Mouse (Mus musculus) kidney, postnatal 0 days (tissue): ENCODE results near the gene Wdr35. TPM values are rescaled to one million over a fixed set of nuclear protein-coding genes. Genes with fewer than 3 reads are reported as not detected.
A peak's percentile ranks its signal among the peaks of the same experiment; 100 is the strongest.

ENCODE experiments used
- ATAC-seq: fragments of 200-750 bp; cut with Nextera tagmentation; replicated peaks from 2 replicates; pipeline ENCODE4 v1.8.0; 2017; ENCODE audit warnings: low read depth, moderate number of reproducible peaks, moderate TSS enrichment, moderate library complexity; ENCODE audit not compliant: low FRiP score
- DNase-seq: peaks from one replicate; pipeline ENCODE4 v3.0.0-alpha.2; 2016; ENCODE audit warnings: low spot score
- H3K27ac ChIP-seq: fragments of 300-500 bp; sonication (generic); 2 replicates; pipeline ENCODE4 v1.5.1; 2014; ENCODE audit warnings: mild to moderate bottlenecking
- H3K27me3 ChIP-seq: fragments of 300-500 bp; sonication (generic); 2 replicates; pipeline ENCODE4 v1.6.1; 2014; ENCODE audit warnings: low read length, mixed read lengths; ENCODE audit not compliant: insufficient read depth
- H3K36me3 ChIP-seq: fragments of 300-500 bp; sonication (generic); 2 replicates; pipeline ENCODE4 v1.6.1; 2014; ENCODE audit warnings: low read length, mixed read lengths; ENCODE audit not compliant: insufficient read depth
- H3K4me1 ChIP-seq: fragments of 300-500 bp; sonication (generic); replicated peaks from 2 replicates; pipeline ENCODE4 v1.6.1; 2014; ENCODE audit warnings: antibody characterized with exemption, low read length, mixed read lengths; ENCODE audit not compliant: insufficient read depth
- H3K4me2 ChIP-seq: fragments of 300-500 bp; sonication (generic); 2 replicates; pipeline ENCODE4 v1.6.1; 2014; ENCODE audit warnings: mild to moderate bottlenecking, low read length, moderate library complexity, mixed read lengths
- H3K4me3 ChIP-seq: fragments of 300-500 bp; sonication (generic); replicated peaks from 2 replicates; pipeline ENCODE4 v1.5.1; 2014; ENCODE audit warnings: low read depth, low read length
- H3K9ac ChIP-seq: fragments of 300-500 bp; sonication (generic); 2 replicates; pipeline ENCODE4 v1.6.1; 2014; ENCODE audit warnings: low read depth, low read length
- H3K9me3 ChIP-seq: fragments of 300-500 bp; sonication (generic); replicated peaks from 2 replicates; pipeline ENCODE4 v1.6.1; 2016; ENCODE audit warnings: low read length, inconsistent platforms, mixed read lengths
- CTCF ChIP-seq: IDR thresholded peaks from 2 replicates; pipeline ENCODE4 v1.5.1; 2016; ENCODE audit warnings: antibody characterized with exemption, low read depth, mild to moderate bottlenecking, moderate library complexity
- WGBS: fragments of 180-500 bp; shearing (Covaris S2); extraction: QIAGEN DNeasy Blood & Tissue Kit; methylation state at CpG from one replicate; pipeline ENCODE4 v1.1.7; 2014; 5-methylcytosine and 5-hydroxymethylcytosine counted together
- polyA plus RNA-seq: library from polyadenylated mRNA; unstranded; fragments of >200 nt; fragmentation: Nextera tagmentation; extraction: Ambion mirVana; gene quantifications from 2 replicates; pipeline ENCODE4 v1.2.1, GENCODE M21; 2015

The Wdr35 gene
- polyA plus RNA-seq, 1 experiment from 2014 or later: 12.4 TPM

- Histone ChIP-seq H3K4me3 (peak within 1 kb of the TSS; percentile 40), H3K4me1 (no peaks in the 10 kb centered on the region), H3K9me3 (no peaks in the 10 kb centered on the region), H3K27me3 (no peaks in the 10 kb centered on the region), H3K27ac (peak within 1 kb of the TSS; percentile 97), H3K9ac (peak within 1 kb of the TSS; percentile 72), H3K4me2 (peak within 1 kb of the TSS; percentile 69), H3K36me3 (0 out of 2 replicates have a peak, but pooled peaks cover 10% of the 10 kb centered on the region)
- peak; percentile 97 for ATAC-seq
- under 1% methylated on average over 69 of the region's 69 CpGs for WGBS
- peak; percentile 97 for DNase-seq
- no peak for TF ChIP-seq CTCF
Observed at GRCm38 (mm10) chr12:9029888-9030723, 56.4 kb downstream of the Wdr35 start, which contains the start of gene Ttc32. Gene Ttc32 (plus strand): TSS chr12:9029997.

GRCm38 (mm10) chr12:9031166-9031565, 57.5 kb downstream of the Wdr35 start:
- ATAC-seq: no peak

GRCm38 (mm10) chr12:9033140-9033539, 59.4 kb downstream of the Wdr35 start:
- no peak for ATAC-seq
- no peak overlapping the region for H3K9ac ChIP-seq
- peak; percentile 35; the same call in 1 of the 2 replicates for TF ChIP-seq CTCF
- H3K36me3 ChIP-seq: 0 out of 2 replicates have a peak, but pooled peaks cover under 1% of the 10 kb centered on the region
- no peaks in the 10 kb centered on the region for H3K4me1 ChIP-seq
- H3K27ac ChIP-seq: no peak overlapping the region
- no peak overlapping the region for H3K4me3 ChIP-seq
- H3K27me3 ChIP-seq: no peaks in the 10 kb centered on the region
- no peak for DNase-seq
- H3K9me3 ChIP-seq: no peaks in the 10 kb centered on the region
- no peak overlapping the region for H3K4me2 ChIP-seq

More at GRCm38 (mm10) chr12:9031166-9031565, 57.5 kb downstream of the Wdr35 start:
- Histone ChIP-seq H3K27ac (peak overlapping the region; percentile 97; the same call in 1 of the 2 replicates), H3K4me3 (peak overlapping the region; percentile 40), H3K9ac (peak overlapping the region; percentile 72), H3K9me3 (no peaks in the 10 kb centered on the region), H3K27me3 (no peaks in the 10 kb centered on the region), H3K4me2 (peak overlapping the region; percentile 69), H3K4me1 (no peaks in the 10 kb centered on the region), H3K36me3 (0 out of 2 replicates have a peak, but pooled peaks cover 7% of the 10 kb centered on the region)
- DNase-seq: no peak
- 50% methylated on average over 8 of the region's 8 CpGs for WGBS
- no peak for TF ChIP-seq CTCF

DNA sequence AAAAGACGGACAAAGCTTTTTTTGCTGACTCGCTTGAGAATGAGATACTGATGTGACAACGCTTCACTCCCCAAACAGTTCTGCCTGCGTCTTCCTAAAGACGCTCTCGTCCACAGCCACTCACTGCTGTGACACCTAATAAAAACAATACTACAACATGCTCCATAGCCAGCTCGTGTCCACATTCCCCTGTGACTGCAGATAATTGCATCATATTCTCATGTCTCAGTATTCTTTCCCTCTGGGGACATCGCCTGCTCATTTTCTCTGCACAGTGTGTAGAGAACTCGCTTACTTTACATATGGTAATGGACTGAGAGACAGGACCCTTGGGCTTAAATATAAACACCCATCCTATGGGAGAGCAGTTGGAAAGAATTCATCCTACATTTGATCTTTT, 62.7 kb downstream of the Wdr35 start:
- Histone ChIP-seq H3K27me3 (no peaks in the 10 kb centered on the region), H3K9ac (no peak overlapping the region), H3K4me2 (no peak overlapping the region), H3K4me3 (no peak overlapping the region), H3K9me3 (no peaks in the 10 kb centered on the region), H3K27ac (no peak overlapping the region), H3K4me1 (no peaks in the 10 kb centered on the region), H3K36me3 (no peaks in the 10 kb centered on the region)
- TF ChIP-seq CTCF: no peak
- 81% methylated on average over 9 of the region's 9 CpGs for WGBS
- no peak for DNase-seq
- no peak for ATAC-seq

DNA sequence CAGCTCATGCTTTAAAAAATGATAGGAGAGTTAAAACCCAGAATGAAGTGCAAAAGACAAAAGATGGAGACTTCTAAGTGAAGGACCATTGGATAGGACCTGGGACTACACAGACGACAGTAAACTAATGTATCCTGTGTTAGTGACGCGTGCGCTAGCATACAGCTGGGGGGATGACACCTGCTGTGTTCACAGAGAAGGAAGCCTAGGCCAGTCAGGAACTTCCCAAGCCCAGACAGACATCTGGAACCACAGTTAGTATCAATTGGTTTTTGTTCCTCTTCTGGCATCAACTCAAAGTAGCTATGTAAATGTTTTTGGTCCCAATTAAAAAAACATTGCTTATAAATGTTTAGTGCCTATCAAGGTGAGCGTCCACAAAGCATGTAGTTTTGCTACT, 66.5 kb downstream of the Wdr35 start:
- ATAC-seq (no peak), DNase-seq (no peak)
- Histone ChIP-seq H3K4me2 (no peak overlapping the region), H3K27ac (no peak overlapping the region), H3K9ac (no peak overlapping the region), H3K36me3 (peaks cover 3% of the 10 kb centered on the region; the same call in 1 of the 2 replicates), H3K4me1 (no peaks in the 10 kb centered on the region), H3K4me3 (no peak overlapping the region), H3K9me3 (no peaks in the 10 kb centered on the region), H3K27me3 (no peaks in the 10 kb centered on the region)
- WGBS: 86% methylated on average over 5 of the region's 5 CpGs
- no peak for TF ChIP-seq CTCF

- no peak for DNase-seq
- 70% methylated on average over 7 of the region's 7 CpGs for WGBS
- Histone ChIP-seq H3K27me3 (no peaks in the 10 kb centered on the region), H3K27ac (no peak overlapping the region), H3K4me1 (no peaks in the 10 kb centered on the region), H3K4me2 (no peak overlapping the region), H3K4me3 (no peak overlapping the region), H3K9me3 (no peaks in the 10 kb centered on the region), H3K9ac (no peak overlapping the region), H3K36me3 (peaks cover 3% of the 10 kb centered on the region; the same call in 1 of the 2 replicates)
- no peak for ATAC-seq
- TF ChIP-seq CTCF: no peak
Observed at GRCm38 (mm10) chr12:9040686-9041085, 67.0 kb downstream of the Wdr35 start.
